Mouse (Mus musculus) kidney, embryonic 16.5 days (tissue): ENCODE results near the gene P2rx3. TPM values are rescaled to one million over a fixed set of nuclear protein-coding genes. Genes with fewer than 3 reads are reported as not detected.
A peak's percentile ranks its signal among the peaks of the same experiment; 100 is the strongest.

Experiments used
- ATAC-seq: fragments of 200-750 bp; cut with Nextera tagmentation; 2 replicates; pipeline ENCODE4 v1.8.0; 2017; ENCODE audit warnings: moderate TSS enrichment; ENCODE audit not compliant: low FRiP score, low TSS enrichment
- H3K27ac ChIP-seq: fragments of 300-500 bp; sonication (generic); 2 replicates; pipeline ENCODE4 v1.5.1; 2014; ENCODE audit warnings: low read length
- H3K27me3 ChIP-seq: fragments of 300-500 bp; sonication (generic); 2 replicates; pipeline ENCODE4 v1.6.1; 2014; ENCODE audit warnings: low read length, control low read depth, mixed read lengths; ENCODE audit not compliant: insufficient read depth
- H3K36me3 ChIP-seq: fragments of 300-500 bp; sonication (generic); 2 replicates; pipeline ENCODE4 v1.6.1; 2014; ENCODE audit warnings: low read length, control low read depth, mixed read lengths; ENCODE audit not compliant: insufficient read depth
- H3K4me1 ChIP-seq: fragments of 300-500 bp; sonication (generic); 2 replicates; pipeline ENCODE4 v1.6.1; 2014; ENCODE audit warnings: low read length, control low read depth, mixed read lengths; ENCODE audit not compliant: insufficient read depth
- H3K4me2 ChIP-seq: fragments of 300-500 bp; sonication (generic); replicated peaks from 2 replicates; pipeline ENCODE4 v1.6.1; 2014; ENCODE audit warnings: low read depth, low read length
- H3K4me3 ChIP-seq: fragments of 300-500 bp; sonication (generic); 2 replicates; pipeline ENCODE4 v1.5.1; 2014; ENCODE audit warnings: mild to moderate bottlenecking, low read length
- H3K9ac ChIP-seq: fragments of 300-500 bp; sonication (generic); replicated peaks from 2 replicates; pipeline ENCODE4 v1.6.1; 2014; ENCODE audit warnings: low read length
- H3K9me3 ChIP-seq: fragments of 300-500 bp; sonication (generic); 2 replicates; pipeline ENCODE4 v1.6.1; 2016; ENCODE audit warnings: low read length, control low read depth
- WGBS: fragments of 180-500 bp; shearing (Covaris S2); extraction: QIAGEN DNeasy Blood & Tissue Kit; methylation state at CpG from one replicate; pipeline ENCODE4 v1.1.7; 2014; 5-methylcytosine and 5-hydroxymethylcytosine counted together
- polyA plus RNA-seq: library from polyadenylated mRNA; unstranded; fragments of >200 nt; fragmentation: Nextera tagmentation; extraction: Ambion mirVana; gene quantifications from 2 replicates; pipeline ENCODE4 v1.2.1, GENCODE M21; 2015

The P2rx3 gene
- polyA plus RNA-seq, 1 experiment from 2014 or later, result 0.56 TPM

DNA sequence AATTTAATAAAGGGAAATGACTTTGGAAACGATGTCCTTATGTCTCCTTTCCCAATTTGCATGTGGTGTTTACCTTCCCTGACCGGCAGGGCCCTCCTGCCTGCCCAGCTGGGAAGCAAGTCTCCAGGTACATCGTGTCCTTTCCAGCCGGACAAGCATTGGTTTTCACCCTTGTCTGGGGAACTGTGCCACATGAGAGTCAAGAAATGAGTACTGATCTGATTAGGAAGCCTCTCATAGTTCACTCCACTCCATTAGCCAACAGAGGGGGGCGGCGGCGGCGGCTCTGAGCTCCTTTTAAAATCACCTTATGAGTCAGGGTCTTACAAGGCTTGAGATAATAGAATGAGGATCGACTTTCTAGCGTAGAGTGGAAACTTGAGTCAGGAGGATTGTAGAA, 9.8 kb upstream of the P2rx3 start:
- WGBS, result 47% methylated on average over 10 of the region's 10 CpGs
- peaks cover 43% of the 10 kb centered on the region for H3K4me1 ChIP-seq
- peak overlapping the region; percentile 56 for H3K9ac ChIP-seq
- no peaks in the 10 kb centered on the region for H3K27me3 ChIP-seq
- peak overlapping the region; percentile 95 for H3K27ac ChIP-seq
- H3K4me3 ChIP-seq, result peak overlapping the region; percentile 72
- H3K36me3 ChIP-seq, result peaks cover 47% of the 10 kb centered on the region
- no peak for ATAC-seq
- no peaks in the 10 kb centered on the region for H3K9me3 ChIP-seq
- H3K4me2 ChIP-seq, result peak overlapping the region; percentile 74

DNA sequence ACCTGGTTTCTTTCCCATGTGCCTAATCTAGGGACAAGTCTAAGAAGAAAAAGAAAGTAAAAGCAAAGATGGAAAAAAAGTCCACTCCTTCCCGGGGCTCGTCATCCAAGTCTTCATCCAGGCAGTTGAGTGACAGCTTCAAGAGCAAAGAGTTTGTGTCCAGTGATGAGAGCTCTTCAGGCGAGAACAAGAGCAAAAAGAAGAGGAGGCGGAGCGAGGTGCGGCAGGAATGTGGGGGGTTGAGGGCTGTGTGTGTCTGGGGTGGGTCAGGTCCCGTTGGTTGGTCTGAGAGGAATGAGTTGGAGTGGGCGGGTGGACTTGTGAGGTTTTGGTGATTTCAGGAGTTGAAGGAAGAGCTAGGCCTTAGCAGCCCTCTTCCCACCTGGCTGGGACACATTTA, 9.0 kb upstream of the P2rx3 start:
- Histone ChIP-seq H3K9me3 (no peaks in the 10 kb centered on the region), H3K4me2 (no peak overlapping the region), H3K36me3 (peaks cover 56% of the 10 kb centered on the region), H3K4me1 (peaks cover 35% of the 10 kb centered on the region), H3K27ac (no peak overlapping the region), H3K27me3 (no peaks in the 10 kb centered on the region), H3K4me3 (no peak overlapping the region), H3K9ac (no peak overlapping the region)
- no peak for ATAC-seq
- WGBS, result 85% methylated on average over 8 of the region's 8 CpGs

DNA sequence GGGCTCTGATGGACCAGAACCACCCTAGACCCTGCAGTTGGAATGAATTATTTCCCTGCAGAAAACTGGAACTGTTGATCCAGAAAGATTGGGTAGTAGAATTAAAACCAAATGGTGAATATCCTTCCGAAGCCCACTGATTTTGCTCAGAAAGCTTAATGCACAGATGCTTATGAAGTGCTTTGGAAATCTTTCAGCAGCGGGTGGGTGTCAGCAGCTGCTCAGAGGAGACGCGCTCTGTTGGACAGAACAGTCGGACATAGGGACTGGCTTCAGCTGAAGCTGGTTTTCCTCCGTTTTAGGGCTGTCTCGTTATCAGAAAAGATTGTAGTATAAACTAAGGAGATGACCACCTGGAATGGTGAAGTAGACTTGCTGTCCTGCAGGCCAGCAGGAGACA, 6.4 kb upstream of the P2rx3 start:
- Histone ChIP-seq H3K4me3 (no peak overlapping the region), H3K9ac (no peak overlapping the region), H3K27ac (no peak overlapping the region), H3K4me2 (no peak overlapping the region), H3K9me3 (no peaks in the 10 kb centered on the region), H3K4me1 (peaks cover 10% of the 10 kb centered on the region), H3K27me3 (no peaks in the 10 kb centered on the region), H3K36me3 (peaks cover 77% of the 10 kb centered on the region)
- 86% methylated on average over 7 of the region's 7 CpGs for WGBS
- ATAC-seq, result no peak

DNA sequence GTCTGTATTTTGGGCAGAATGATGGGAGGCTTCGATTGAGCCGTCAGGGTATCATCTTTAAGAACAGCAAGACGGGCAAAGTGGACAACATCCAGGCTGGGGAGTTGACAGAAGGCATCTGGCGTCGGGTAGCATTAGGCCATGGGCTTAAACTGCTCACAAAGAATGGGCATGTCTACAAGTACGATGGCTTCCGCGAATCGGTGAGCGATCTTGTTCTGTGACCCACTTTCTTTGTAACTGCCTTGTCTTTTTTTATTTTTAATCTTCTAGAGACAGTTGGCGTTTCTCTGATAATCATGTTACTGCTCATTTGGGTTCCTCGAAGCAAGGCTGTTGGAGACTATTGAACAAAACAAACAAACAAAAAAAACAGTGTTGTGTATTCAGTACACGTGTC, 1.1 kb upstream of the P2rx3 start:
- no peak overlapping the region for H3K27ac ChIP-seq
- no peak for ATAC-seq
- 66% methylated on average over 13 of the region's 13 CpGs for WGBS

DNA sequence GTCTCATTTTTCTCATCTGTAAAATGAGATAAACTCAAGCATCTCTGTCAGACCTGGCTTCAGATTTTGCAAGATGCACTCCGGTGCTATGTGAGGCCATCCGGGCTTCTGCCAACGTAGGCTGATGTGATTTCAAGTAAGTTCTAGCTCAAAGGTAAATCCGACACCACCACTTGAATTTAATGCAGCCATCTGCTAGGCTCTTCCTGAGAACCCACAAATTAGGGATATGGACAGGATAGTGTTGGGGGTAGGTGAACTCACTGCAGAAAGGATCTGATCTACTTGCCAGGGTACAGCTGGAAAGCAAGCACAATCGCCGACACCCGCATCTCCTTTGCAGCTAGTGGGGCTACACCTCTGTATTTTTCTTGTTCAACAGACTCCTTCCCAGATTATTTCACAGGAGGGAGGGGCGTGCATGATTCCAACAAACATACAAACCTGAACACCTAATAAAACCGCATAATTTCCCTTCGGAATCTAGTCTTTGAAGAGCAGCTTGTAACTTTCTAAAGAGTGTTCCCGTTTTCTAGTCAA, 685 bp downstream of the P2rx3 start:
- Histone ChIP-seq H3K9me3 (no peaks in the 10 kb centered on the region), H3K9ac (peak overlapping the region; percentile 97), H3K4me3 (peak overlapping the region; percentile 88), H3K4me2 (peak overlapping the region; percentile 89), H3K27ac (peak overlapping the region; percentile 87; the same call in 1 of the 2 replicates), H3K27me3 (no peaks in the 10 kb centered on the region), H3K36me3 (peaks cover 24% of the 10 kb centered on the region), H3K4me1 (peaks cover 13% of the 10 kb centered on the region)
- peak; percentile 25 for ATAC-seq
- 5% methylated on average over 11 of the region's 11 CpGs for WGBS

More for the DNA sequence above, 1.1 kb upstream of the P2rx3 start:
- Histone ChIP-seq H3K9ac (peak overlapping the region; percentile 97), H3K4me1 (peaks cover 13% of the 10 kb centered on the region), H3K36me3 (peaks cover 42% of the 10 kb centered on the region), H3K4me3 (peak overlapping the region; percentile 88), H3K9me3 (no peaks in the 10 kb centered on the region), H3K27me3 (no peaks in the 10 kb centered on the region), H3K4me2 (peak overlapping the region; percentile 89)

DNA sequence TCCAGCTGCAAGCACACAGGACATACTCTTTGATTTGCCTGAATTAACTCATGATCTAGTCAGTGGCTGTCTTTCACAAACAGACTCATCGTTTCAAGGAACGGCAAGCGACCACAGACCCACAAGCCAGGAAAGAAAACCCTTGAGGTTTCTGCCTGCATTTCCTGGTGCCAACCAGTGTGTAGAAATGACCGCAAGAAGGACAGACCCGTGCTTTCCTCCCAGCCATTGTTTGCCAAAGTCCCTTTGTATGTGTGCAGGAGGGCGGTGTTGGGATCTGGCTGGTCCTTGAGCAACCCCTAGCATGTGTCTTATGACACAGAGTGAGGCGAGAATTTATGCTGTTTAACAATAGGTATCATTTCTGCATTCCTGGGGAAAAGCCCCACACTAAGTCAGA, 3.1 kb downstream of the P2rx3 start:
- Histone ChIP-seq H3K36me3 (peaks cover under 1% of the 10 kb centered on the region), H3K4me3 (no peak overlapping the region), H3K4me2 (no peak overlapping the region), H3K4me1 (peaks cover 13% of the 10 kb centered on the region), H3K9me3 (no peaks in the 10 kb centered on the region), H3K9ac (no peak overlapping the region), H3K27me3 (no peaks in the 10 kb centered on the region), H3K27ac (no peak overlapping the region)
- no peak for ATAC-seq
- 82% methylated on average over 7 of the region's 7 CpGs for WGBS

DNA sequence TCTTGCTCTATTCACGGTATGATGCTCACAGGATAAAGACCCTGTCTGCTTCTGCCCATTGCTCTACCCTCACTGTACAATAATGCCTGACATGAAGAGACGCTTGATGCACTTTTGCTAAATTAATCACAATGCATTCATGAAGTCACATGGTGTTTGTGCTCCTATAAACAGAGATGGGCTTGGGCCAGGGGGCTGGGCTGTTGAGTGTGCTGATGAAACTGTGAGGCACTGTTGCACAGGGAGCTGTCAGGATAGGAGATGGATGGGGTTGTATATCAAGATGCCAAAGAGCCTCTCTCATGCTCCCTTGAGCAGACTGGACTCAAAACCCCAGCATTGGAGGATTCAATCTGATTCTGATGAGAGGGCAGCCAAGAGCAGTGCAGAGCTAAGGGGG, 4.1 kb downstream of the P2rx3 start:
- Histone ChIP-seq H3K4me2 (no peak overlapping the region), H3K36me3 (no peaks in the 10 kb centered on the region), H3K9ac (no peak overlapping the region), H3K4me3 (no peak overlapping the region), H3K27ac (no peak overlapping the region), H3K4me1 (peaks cover 7% of the 10 kb centered on the region), H3K9me3 (no peaks in the 10 kb centered on the region), H3K27me3 (no peaks in the 10 kb centered on the region)
- 85% methylated on average over 2 of the region's 2 CpGs for WGBS
- ATAC-seq, result no peak

DNA sequence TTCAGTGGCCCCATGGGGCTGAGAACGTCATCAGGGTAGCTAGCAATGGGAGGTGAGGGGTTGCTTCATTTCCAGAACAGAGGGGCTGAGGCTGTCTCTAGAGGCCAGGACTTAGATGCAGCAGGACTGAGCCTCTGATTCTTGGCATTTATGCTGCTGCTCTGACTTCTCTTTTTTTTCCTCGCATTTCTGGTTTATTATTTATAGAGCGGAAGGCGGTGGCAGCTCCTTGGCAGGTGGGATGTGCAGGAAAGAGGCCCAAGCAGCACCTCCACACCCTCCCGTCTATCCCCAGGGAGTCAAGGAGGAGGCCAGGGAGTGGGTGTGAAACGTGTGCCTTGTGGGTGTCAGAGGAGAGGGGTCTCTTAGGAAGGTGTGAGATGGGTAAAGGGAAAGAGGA, 6.3 kb downstream of the P2rx3 start:
- Histone ChIP-seq H3K9me3 (no peaks in the 10 kb centered on the region), H3K4me3 (no peak overlapping the region), H3K27me3 (no peaks in the 10 kb centered on the region), H3K4me1 (no peaks in the 10 kb centered on the region), H3K9ac (no peak overlapping the region), H3K27ac (no peak overlapping the region), H3K4me2 (no peak overlapping the region), H3K36me3 (no peaks in the 10 kb centered on the region)
- no peak for ATAC-seq
- 52% methylated on average over 6 of the region's 6 CpGs for WGBS

DNA sequence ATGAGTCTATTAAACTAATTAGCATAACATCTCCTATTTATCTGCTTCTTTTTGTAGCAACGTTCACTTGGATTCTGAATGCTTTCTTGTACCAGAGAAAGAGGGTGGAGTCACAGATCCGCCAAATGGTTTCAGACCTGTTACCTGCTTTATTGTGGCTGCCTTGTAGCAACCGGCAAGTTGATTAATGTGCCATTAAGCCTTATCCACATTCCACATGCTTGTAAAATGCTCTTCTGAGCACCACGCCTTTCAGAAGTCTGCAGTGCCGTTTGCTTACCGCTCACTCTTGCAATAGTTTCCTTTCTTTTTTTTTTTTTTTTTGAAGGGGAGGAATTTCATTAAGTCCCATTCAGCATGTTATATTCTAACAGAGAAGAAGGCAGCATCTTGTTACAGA, 7.4 kb downstream of the P2rx3 start:
- Histone ChIP-seq H3K4me2 (no peak overlapping the region), H3K27ac (no peak overlapping the region), H3K4me1 (no peaks in the 10 kb centered on the region), H3K4me3 (no peak overlapping the region), H3K9ac (no peak overlapping the region), H3K27me3 (no peaks in the 10 kb centered on the region), H3K9me3 (no peaks in the 10 kb centered on the region), H3K36me3 (no peaks in the 10 kb centered on the region)
- no peak for ATAC-seq
- whole genome bisulfite sequencing, result 26% methylated on average over 6 of the region's 6 CpGs

DNA sequence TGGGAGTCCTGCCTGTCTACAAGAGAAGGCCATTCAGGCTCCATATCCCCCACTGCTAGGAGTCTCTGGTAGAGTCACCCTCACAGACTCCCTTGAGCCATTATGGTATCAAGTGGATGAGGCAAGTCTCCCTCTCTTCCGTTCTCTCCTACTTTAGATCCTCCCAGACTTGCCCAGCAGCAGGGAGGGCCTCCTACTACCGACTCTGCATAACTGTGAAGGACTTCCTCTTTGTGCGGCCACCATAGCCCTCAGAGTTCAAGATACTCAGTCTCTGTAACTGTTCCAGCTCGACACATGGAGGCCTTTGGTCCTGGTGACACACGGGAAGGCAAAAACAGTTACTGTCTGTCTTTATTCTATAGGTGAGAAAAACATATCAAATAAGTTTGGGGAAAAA, 10.0 kb downstream of the P2rx3 start:
- Histone ChIP-seq H3K9ac (no peak overlapping the region), H3K27ac (no peak overlapping the region), H3K9me3 (no peaks in the 10 kb centered on the region), H3K36me3 (no peaks in the 10 kb centered on the region), H3K4me2 (no peak overlapping the region), H3K4me3 (no peak overlapping the region), H3K4me1 (no peaks in the 10 kb centered on the region), H3K27me3 (no peaks in the 10 kb centered on the region)
- 71% methylated on average over 5 of the region's 5 CpGs for WGBS
- no peak for ATAC-seq
